8 mouse cellular contexts compared by ENCODE assay signal in genomic region chr6:140622391-140623225, GRCm38 (mm10). TPM values are rescaled to one million over a fixed set of nuclear protein-coding genes. Genes with fewer than 3 reads are reported as not detected.
DNase-seq lines count a peak whose midpoint lies in the region; ATAC-seq and TF ChIP-seq lines count a peak whose summit lies in the region.

Aebp2 (plus strand) TSS chr6:140622663.

- peak within 1 kb of the TSS; percentile 88 to 95 for H3K4me3 ChIP-seq in ES-E14 (ENCODE audit: insufficient read depth in 1 of 2, low read depth in 1 of 2, low read length in 2 of 2, poor library complexity in 1 of 2, severe bottlenecking in 1 of 2)
- H3K4me3 ChIP-seq in embryonic facial prominence, embryonic 10.5 days = peak within 1 kb of the TSS; percentile 98
- H3K4me3 ChIP-seq in intestine, postnatal 0 days (ENCODE audit: low read depth, low read length) = peak within 1 kb of the TSS; percentile 97
- H3K4me3 ChIP-seq in liver, embryonic 12.5 days = peak within 1 kb of the TSS; percentile 90

- peak within 1 kb of the TSS; percentile 84 for H3K27ac ChIP-seq in ES-E14 (ENCODE audit: insufficient read depth, low read depth, low read length, poor library complexity, severe bottlenecking)
- peak within 1 kb of the TSS; percentile 98 for H3K27ac ChIP-seq in embryonic facial prominence, embryonic 10.5 days (replicated peaks)
- H3K27ac ChIP-seq in intestine, postnatal 0 days (ENCODE audit: low read depth, low read length) = peak within 1 kb of the TSS; percentile 92
- H3K27ac ChIP-seq in liver, embryonic 12.5 days = peak within 1 kb of the TSS; percentile 89

- DNase-seq in frontal cortex, adult 2 months (ENCODE audit: extremely low spot score in 1 of 2, low spot score in 1 of 2) = no peak
- DNase-seq in frontal cortex, postnatal 25 days (ENCODE audit: low spot score in 2 of 2) = no peak
- DNase-seq in ES-E14 (ENCODE audit: low read depth, low spot score) = peak; percentile 66
- no peak for DNase-seq in embryonic facial prominence, embryonic 10.5 days (ENCODE audit: low spot score)
- no peak for DNase-seq in heart, adult 18-20 months
- DNase-seq in right cerebral cortex, postnatal 4 days = peak; percentile 15

- TF ChIP-seq CTCF in intestine, postnatal 0 days (IDR thresholded peaks at IDR 0.05; ENCODE audit: low read depth) = no peak

- H3K4me1 ChIP-seq in ES-E14 (ENCODE audit: control insufficient read depth in 2 of 2, insufficient read depth in 2 of 2, low read length in 2 of 2, poor library complexity in 1 of 2) = peaks cover 11 to 31% of the 10 kb centered on the region in 2 experiments
- peaks cover 38% of the 10 kb centered on the region for H3K4me1 ChIP-seq in embryonic facial prominence, embryonic 10.5 days
- H3K4me1 ChIP-seq in intestine, postnatal 0 days (replicated peaks; ENCODE audit: control insufficient read depth, insufficient read depth, low read length) = peaks cover 3% of the 10 kb centered on the region
- H3K4me1 ChIP-seq in liver, embryonic 12.5 days = peaks cover 39% of the 10 kb centered on the region

- in situ Hi-C loops in ES-E14 (cut with MboI; ENCODE audit: low sequenced_read_pairs in 2 of 2, unreplicated experiment in 2 of 2) = no loop called here

- ATAC-seq in intestine, postnatal 0 days = peak; percentile 50; the same call in 1 of the 2 replicates
- no peak for ATAC-seq in liver, embryonic 12.5 days

- peak within 1 kb of the TSS; percentile 86 for H3K4me2 ChIP-seq in intestine, postnatal 0 days (replicated peaks; ENCODE audit: low read depth)
- peak within 1 kb of the TSS; percentile 98 for H3K4me2 ChIP-seq in liver, embryonic 12.5 days

- H3K9ac ChIP-seq in ES-E14 (ENCODE audit: insufficient read depth, low read depth, low read length, poor library complexity, severe bottlenecking) = peak within 1 kb of the TSS; percentile 93
- peak within 1 kb of the TSS; percentile 97 for H3K9ac ChIP-seq in intestine, postnatal 0 days (ENCODE audit: low read depth, low read length)
- H3K9ac ChIP-seq in liver, embryonic 12.5 days = peak within 1 kb of the TSS; percentile 93

- H3K9me3 ChIP-seq in ES-E14 (ENCODE audit: control insufficient read depth, insufficient read depth, low read depth, low read length) = no peaks in the 10 kb centered on the region
- H3K9me3 ChIP-seq in embryonic facial prominence, embryonic 10.5 days = no peaks in the 10 kb centered on the region
- no peaks in the 10 kb centered on the region for H3K9me3 ChIP-seq in intestine, postnatal 0 days (ENCODE audit: control insufficient read depth)
- no peaks in the 10 kb centered on the region for H3K9me3 ChIP-seq in liver, embryonic 12.5 days (replicated peaks)

- H3K36me3 ChIP-seq in ES-E14 (ENCODE audit: control insufficient read depth, insufficient read depth, low read length, poor library complexity, severe bottlenecking) = peaks cover 10% of the 10 kb centered on the region
- peaks cover 3% of the 10 kb centered on the region; the same call in 1 of the 2 replicates for H3K36me3 ChIP-seq in embryonic facial prominence, embryonic 10.5 days (replicated peaks)
- no peaks in the 10 kb centered on the region for H3K36me3 ChIP-seq in intestine, postnatal 0 days (ENCODE audit: control insufficient read depth, insufficient read depth)
- H3K36me3 ChIP-seq in liver, embryonic 12.5 days = 0 out of 2 replicates have a peak, but pooled peaks cover 5% of the 10 kb centered on the region

- H3K27me3 ChIP-seq in embryonic facial prominence, embryonic 10.5 days (replicated peaks; ENCODE audit: low read depth, poor library complexity, severe bottlenecking) = peaks cover 8% of the 10 kb centered on the region
- no peaks in the 10 kb centered on the region for H3K27me3 ChIP-seq in intestine, postnatal 0 days (replicated peaks; ENCODE audit: control insufficient read depth, insufficient read depth, low read length)
- peaks cover 6% of the 10 kb centered on the region; the same call in 1 of the 2 replicates for H3K27me3 ChIP-seq in liver, embryonic 12.5 days (replicated peaks)

- WGBS in embryonic facial prominence, embryonic 10.5 days = 47% methylated on average over 30 of the region's 30 CpGs
- WGBS in intestine, postnatal 0 days = 46% methylated on average over 30 of the region's 30 CpGs
- 41% methylated on average over 30 of the region's 30 CpGs for WGBS in liver, embryonic 12.5 days (ENCODE audit: insufficient replicate concordance)

TF ChIP-seq in ES-E14, 5 proteins besides CTCF, POLR2A, EP300 and RAD21:
- TF ChIP-seq CHD2 (IDR thresholded peaks at IDR 0.05; ENCODE audit: low read depth, low read length) (no peak), MAFK (IDR thresholded peaks at IDR 0.05; ENCODE audit: insufficient read depth, low read depth, low read length) (no peak), ZNF384 (IDR thresholded peaks at IDR 0.05; ENCODE audit: low read depth, low read length) (no peak), HCFC1 (IDR thresholded peaks at IDR 0.05; ENCODE audit: borderline replicate concordance, insufficient read depth, low read length) (no peak), ZC3H11A (IDR thresholded peaks at IDR 0.05; ENCODE audit: borderline replicate concordance, low read depth, low read length) (no peak)

RNA-seq across cellular contexts. Expression of gene Aebp2, which starts in this region (rescaled TPM):
- polyA plus RNA-seq in frontal cortex, adult 2 months (2012; rRNA removed) = 40.7 and 42.1 TPM in 2 replicates
- 71.7 and 77.4 TPM in 2 replicates for total RNA-seq in ES-E14 (2012; rRNA removed)
- 8.1 and 9.4 TPM in 2 replicates for polyA plus RNA-seq in embryonic facial prominence, embryonic 10.5 days (2016; fragmentation: Nextera tagmentation; extraction: Ambion mirVana)
- total RNA-seq in heart, adult 18-20 months (2021) = 10 to 100 TPM; 39.3 to 39.6 TPM
- polyA plus RNA-seq in intestine, postnatal 0 days (2015; fragmentation: Nextera tagmentation; extraction: Ambion mirVana) = 8.2 and 9.5 TPM in 2 replicates
- polyA plus RNA-seq in liver, embryonic 12.5 days (2016; fragmentation: Nextera tagmentation; extraction: Ambion mirVana) = 6.1 and 6.5 TPM in 2 replicates

Comparison
In these comparisons a context has a peak if more than half of its experiments do, and no peak if none do; other contexts are left out.
1. DNase-seq: peak in ES-E14 (single experiment) and right cerebral cortex, postnatal 4 days (single experiment); none in frontal cortex, adult 2 months (0 of 2), frontal cortex, postnatal 25 days (0 of 2), embryonic facial prominence, embryonic 10.5 days (single experiment) and heart, adult 18-20 months (0 of 2).
2. Peak in every context shown above with its lines, with median percentiles within 50 percentile points of each other: H3K27ac ChIP-seq, H3K4me3 ChIP-seq and H3K9ac ChIP-seq.